Comparison of ENCODE assay signal across 10 mouse cellular contexts in the genomic region with DNA sequence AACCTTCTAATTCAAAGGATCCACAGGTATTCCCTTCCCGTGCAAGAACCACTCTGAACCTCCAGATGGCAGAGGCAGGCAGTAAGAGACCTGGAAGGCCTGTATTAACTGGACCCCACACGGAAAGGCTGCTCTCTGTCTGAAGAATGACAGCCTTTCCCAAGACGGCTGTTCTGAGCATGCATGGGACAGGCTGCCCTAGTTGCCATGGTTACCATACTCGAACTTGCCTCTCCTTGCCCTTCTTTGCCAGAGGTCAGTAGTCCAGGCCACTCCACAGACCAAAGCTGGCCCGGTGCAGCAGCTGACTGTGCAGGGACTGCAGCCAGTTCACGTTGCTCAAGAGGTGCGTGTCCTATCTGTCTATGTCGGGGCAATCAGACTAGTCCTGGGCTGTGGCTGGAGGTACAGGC. TPM values are rescaled to one million over a fixed set of nuclear protein-coding genes. Genes with fewer than 3 reads are reported as not detected.
A peak's percentile ranks its signal among the peaks of the same experiment; 100 is the strongest.
DNase-seq lines count a peak whose midpoint lies in the region; ATAC-seq lines count a peak whose summit lies in the region.
"Had no signal": no experiment of that assay in that cellular context is flagged by ENCODE, and none has a peak within 500 bp of the region (broad histone marks: within the 10 kb centered on the region; RNA-seq: fewer than 3 reads in every experiment).

No protein-coding gene starts in this region.

- H3K4me2 ChIP-seq in embryonic facial prominence, embryonic 13.5 days, result no peak overlapping the region
- no peak overlapping the region for H3K4me2 ChIP-seq in kidney, embryonic 16.5 days (replicated peaks; ENCODE audit: low read depth, low read length)
- no peak overlapping the region for H3K4me2 ChIP-seq in midbrain, embryonic 15.5 days

- peaks cover 81% of the 10 kb centered on the region for H3K36me3 ChIP-seq in embryonic facial prominence, embryonic 13.5 days
- peaks cover 70% of the 10 kb centered on the region for H3K36me3 ChIP-seq in kidney, embryonic 16.5 days (ENCODE audit: insufficient read depth, low read length)
- H3K36me3 ChIP-seq in midbrain, embryonic 15.5 days (replicated peaks), result peaks cover 55% of the 10 kb centered on the region

- no peak overlapping the region for H3K27ac ChIP-seq in embryonic facial prominence, embryonic 13.5 days
- no peak overlapping the region for H3K27ac ChIP-seq in kidney, embryonic 16.5 days (ENCODE audit: low read length)
- H3K27ac ChIP-seq in midbrain, embryonic 15.5 days, result no peak overlapping the region
- H3K27ac ChIP-seq: embryonic facial prominence, embryonic 15.5 days had no signal

- WGBS in embryonic facial prominence, embryonic 13.5 days, result 30% methylated on average over 8 of the region's 8 CpGs
- whole genome bisulfite sequencing in kidney, embryonic 16.5 days, result 39% methylated on average over 8 of the region's 8 CpGs
- WGBS in midbrain, embryonic 15.5 days, result 18% methylated on average over 8 of the region's 8 CpGs

- peaks cover 8% of the 10 kb centered on the region; the same call in 1 of the 2 replicates for H3K4me1 ChIP-seq in embryonic facial prominence, embryonic 13.5 days
- peaks cover 4% of the 10 kb centered on the region; the same call in 1 of the 2 replicates for H3K4me1 ChIP-seq in kidney, embryonic 16.5 days (ENCODE audit: insufficient read depth, low read length)
- no peaks in the 10 kb centered on the region; the same call in 1 of the 2 replicates for H3K4me1 ChIP-seq in midbrain, embryonic 15.5 days

- H3K9me3 ChIP-seq in embryonic facial prominence, embryonic 13.5 days, result no peaks in the 10 kb centered on the region
- no peaks in the 10 kb centered on the region for H3K9me3 ChIP-seq in kidney, embryonic 16.5 days (ENCODE audit: low read length)
- no peaks in the 10 kb centered on the region for H3K9me3 ChIP-seq in midbrain, embryonic 15.5 days
- H3K9me3 ChIP-seq: embryonic facial prominence, embryonic 15.5 days had no signal

- no peaks in the 10 kb centered on the region for H3K27me3 ChIP-seq in embryonic facial prominence, embryonic 13.5 days
- H3K27me3 ChIP-seq in kidney, embryonic 16.5 days (ENCODE audit: insufficient read depth, low read length), result no peaks in the 10 kb centered on the region
- no peaks in the 10 kb centered on the region for H3K27me3 ChIP-seq in midbrain, embryonic 15.5 days (replicated peaks)
- H3K27me3 ChIP-seq: embryonic facial prominence, embryonic 15.5 days had no signal

- peak; percentile 68 for DNase-seq in gastrocnemius, adult 18-20 months (ENCODE audit: low spot score)
- DNase-seq in gastrocnemius, postnatal 4 days (ENCODE audit: low spot score in 2 of 2), result no peak
- DNase-seq in frontal cortex, postnatal 25 days (ENCODE audit: low spot score in 2 of 2), result no peak
- DNase-seq in right cerebral cortex, postnatal 10 days (ENCODE audit: low spot score in 2 of 2), result no peak
- no peak for DNase-seq in urinary bladder, postnatal 14 days (ENCODE audit: low spot score)

- no peak for ATAC-seq in embryonic facial prominence, embryonic 13.5 days (ENCODE audit: insufficient number of reproducible peaks, insufficient read depth, low FRiP score, low TSS enrichment, low read depth)
- peak; percentile 47 for ATAC-seq in kidney, embryonic 16.5 days (ENCODE audit: low FRiP score, low TSS enrichment)
- ATAC-seq in midbrain, embryonic 15.5 days (replicated peaks), result peak; percentile 46; the same call in 1 of the 2 replicates

- no peak overlapping the region for H3K4me3 ChIP-seq in embryonic facial prominence, embryonic 13.5 days
- no peak overlapping the region for H3K4me3 ChIP-seq in kidney, embryonic 16.5 days (ENCODE audit: low read length)
- no peak overlapping the region for H3K4me3 ChIP-seq in midbrain, embryonic 15.5 days
- H3K4me3 ChIP-seq: embryonic facial prominence, embryonic 15.5 days had no signal

- H3K9ac ChIP-seq in embryonic facial prominence, embryonic 13.5 days, result peak overlapping the region; percentile 21; the same call in 1 of the 2 replicates
- peak overlapping the region; percentile 46; the same call in 1 of the 2 replicates for H3K9ac ChIP-seq in kidney, embryonic 16.5 days (replicated peaks; ENCODE audit: low read length)
- no peak overlapping the region for H3K9ac ChIP-seq in midbrain, embryonic 15.5 days
- H3K9ac ChIP-seq: embryonic facial prominence, embryonic 15.5 days had no signal

RNA-seq across cellular contexts. Expression of a gene that starts 17.2 kb away (rescaled TPM):
- 1 to 10 TPM; 4.6 to 4.8 TPM for total RNA-seq in gastrocnemius, adult 18-20 months (2021)
- 10 to 100 TPM; 10.1 to 11.7 TPM for total RNA-seq in gastrocnemius, postnatal 4 days (2021)
- polyA plus RNA-seq in embryonic facial prominence, embryonic 13.5 days (2015; fragmentation: Nextera tagmentation; extraction: Ambion mirVana), result 8.7 and 10.1 TPM in 2 replicates
- 10.5 and 11.2 TPM in 2 replicates for polyA plus RNA-seq in kidney, embryonic 16.5 days (2015; fragmentation: Nextera tagmentation; extraction: Ambion mirVana)
- 12.4 and 14.0 TPM in 2 replicates for polyA plus RNA-seq in midbrain, embryonic 15.5 days (2015; fragmentation: Nextera tagmentation; extraction: Ambion mirVana)

RNA-seq across cellular contexts. Expression of a gene that starts 18.9 kb away (rescaled TPM):
- 1 to 10 TPM; 1.2 TPM for total RNA-seq in gastrocnemius, adult 18-20 months (2021)
- total RNA-seq in gastrocnemius, postnatal 4 days (2021), result 1 to 10 TPM; 2.5 to 3.2 TPM
- polyA plus RNA-seq in embryonic facial prominence, embryonic 13.5 days (2015; fragmentation: Nextera tagmentation; extraction: Ambion mirVana), result 1.6 and 2.0 TPM in 2 replicates
- 1.2 TPM in 2 replicates for polyA plus RNA-seq in kidney, embryonic 16.5 days (2015; fragmentation: Nextera tagmentation; extraction: Ambion mirVana)
- 1.0 and 1.4 TPM in 2 replicates for polyA plus RNA-seq in midbrain, embryonic 15.5 days (2015; fragmentation: Nextera tagmentation; extraction: Ambion mirVana)

RNA-seq across cellular contexts. Expression of a gene that starts 20.7 kb away (rescaled TPM):
- 1 to 10 TPM; 4.8 to 4.9 TPM for total RNA-seq in gastrocnemius, adult 18-20 months (2021)
- total RNA-seq in gastrocnemius, postnatal 4 days (2021), result 10 to 100 TPM; 15.6 to 17.5 TPM
- 10.8 and 12.2 TPM in 2 replicates for polyA plus RNA-seq in embryonic facial prominence, embryonic 13.5 days (2015; fragmentation: Nextera tagmentation; extraction: Ambion mirVana)
- 11.0 and 11.3 TPM in 2 replicates for polyA plus RNA-seq in kidney, embryonic 16.5 days (2015; fragmentation: Nextera tagmentation; extraction: Ambion mirVana)
- polyA plus RNA-seq in midbrain, embryonic 15.5 days (2015; fragmentation: Nextera tagmentation; extraction: Ambion mirVana), result 25.8 and 26.3 TPM in 2 replicates

RNA-seq across cellular contexts. Expression of a gene that starts 39.0 kb away (rescaled TPM):
- total RNA-seq in gastrocnemius, adult 18-20 months (2021), result not detected
- total RNA-seq in gastrocnemius, postnatal 4 days (2021), result not detected
- not detected in 2 replicates for polyA plus RNA-seq in embryonic facial prominence, embryonic 13.5 days (2015; fragmentation: Nextera tagmentation; extraction: Ambion mirVana)
- not detected in 2 replicates for polyA plus RNA-seq in kidney, embryonic 16.5 days (2015; fragmentation: Nextera tagmentation; extraction: Ambion mirVana)
- polyA plus RNA-seq in midbrain, embryonic 15.5 days (2015; fragmentation: Nextera tagmentation; extraction: Ambion mirVana), result 0.48 and 1.3 TPM in 2 replicates
- polyA plus RNA-seq: embryonic facial prominence, embryonic 15.5 days; lung, embryonic 16.5 days had no signal

RNA-seq across cellular contexts. Expression of a gene that starts 41.4 kb away (rescaled TPM):
- under 1 TPM; 0.37 to 0.66 TPM for total RNA-seq in gastrocnemius, adult 18-20 months (2021)
- total RNA-seq in gastrocnemius, postnatal 4 days (2021), result 1 to 10 TPM in 1 of 2 experiments, under 1 TPM in 1; 0.93 to 1.4 TPM
- polyA plus RNA-seq in embryonic facial prominence, embryonic 13.5 days (2015; fragmentation: Nextera tagmentation; extraction: Ambion mirVana), result 0.66 and 1.0 TPM in 2 replicates
- 2.9 TPM in 2 replicates for polyA plus RNA-seq in kidney, embryonic 16.5 days (2015; fragmentation: Nextera tagmentation; extraction: Ambion mirVana)
- polyA plus RNA-seq in midbrain, embryonic 15.5 days (2015; fragmentation: Nextera tagmentation; extraction: Ambion mirVana), result 0.58 and 0.68 TPM in 2 replicates
